Mouse (Mus musculus) adrenal gland, postnatal 10 days (tissue): ENCODE measurements around the gene Ston2. TPM values are rescaled to one million over a fixed set of nuclear protein-coding genes. Genes with fewer than 3 reads are reported as not detected.
A peak's percentile ranks its signal among the peaks of the same experiment; 100 is the strongest.

Experiments
- DNase-seq: peaks from one replicate; pipeline ENCODE4 v3.0.0; 2021; ENCODE audit warnings: mixed read lengths
- total RNA-seq, 2 experiments: library from RNA; stranded (reverse); gene quantifications; 2 replicates each; pipeline ENCODE4 v1.2.3; 2021

The Ston2 gene
- total RNA-seq, 2 experiments from 2014 or later, result 10.0 to 12.9 TPM

DNA sequence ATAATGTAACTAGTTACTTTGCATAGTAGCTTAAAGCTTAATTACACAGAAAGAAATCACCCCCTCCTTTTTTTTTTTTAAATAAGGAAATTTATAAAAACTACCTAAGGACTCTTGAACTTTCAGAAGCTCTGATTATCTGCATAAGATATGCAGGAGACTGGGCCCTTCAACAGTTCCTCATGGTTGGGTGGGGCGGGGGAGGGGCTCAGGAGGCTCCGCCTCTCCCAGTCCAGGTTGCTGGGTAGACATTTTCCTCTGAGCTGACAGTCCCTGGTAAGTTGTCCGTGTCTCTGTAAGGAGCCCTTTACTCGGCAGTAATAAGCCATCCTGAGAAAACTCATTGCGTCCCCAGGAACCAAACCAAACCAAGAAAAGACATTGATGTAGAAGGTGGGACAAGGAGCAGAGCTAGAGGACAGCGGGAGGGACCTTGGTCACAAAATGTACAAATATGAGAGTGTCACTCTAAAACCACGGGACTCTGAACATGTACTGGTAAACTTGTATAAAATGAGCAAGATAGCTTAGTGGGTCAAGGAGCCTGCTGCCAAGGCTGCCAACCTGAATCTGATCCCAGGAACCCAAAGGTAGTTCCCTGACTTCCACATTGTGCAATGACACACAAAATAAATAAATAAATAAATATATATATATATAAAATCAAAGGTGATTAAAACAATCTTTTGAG lies 88.6 kb downstream of the Ston2 start:
- DNase-seq, result no peak

DNA sequence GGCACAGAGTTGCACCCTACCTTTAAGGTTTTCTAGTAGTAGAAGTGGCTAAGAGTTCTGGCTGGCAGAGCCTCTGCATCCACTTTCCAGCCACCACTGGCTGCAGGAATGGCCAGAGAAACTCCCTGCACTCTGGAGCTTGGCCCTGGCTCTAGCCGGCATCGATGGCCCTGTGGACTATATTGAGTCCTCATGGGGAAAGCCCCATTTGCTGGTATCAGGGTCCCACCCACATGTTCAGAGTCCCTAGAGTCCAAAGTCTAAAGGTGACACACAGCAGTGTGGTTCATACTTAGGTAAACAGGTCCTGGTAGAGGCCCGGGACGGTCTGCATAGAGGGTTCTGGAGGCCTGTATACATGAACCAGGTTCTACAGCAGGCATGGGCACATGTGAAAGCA lies 92.0 kb downstream of the Ston2 start:
- DNase-seq, result peak; percentile 15

DNA sequence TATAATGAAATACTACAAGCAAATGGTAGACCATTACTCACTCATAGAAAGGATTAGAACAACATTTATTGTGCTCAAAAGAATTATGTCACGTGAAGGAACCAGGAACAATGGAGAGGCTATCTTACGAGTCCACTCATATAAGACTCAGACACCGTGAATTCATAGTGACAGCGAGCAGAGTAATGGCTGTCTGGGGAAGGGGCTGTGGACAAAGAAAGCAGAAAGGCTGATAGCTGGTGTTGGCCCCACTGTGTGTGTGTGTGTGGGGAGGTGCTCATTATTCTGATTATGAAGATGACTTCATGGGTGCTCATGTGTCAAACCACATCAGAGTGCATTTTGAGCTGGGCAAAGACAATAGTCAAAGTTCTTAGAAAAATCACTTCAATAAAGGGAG lies 92.4 kb downstream of the Ston2 start:
- DNase-seq, result no peak

DNA sequence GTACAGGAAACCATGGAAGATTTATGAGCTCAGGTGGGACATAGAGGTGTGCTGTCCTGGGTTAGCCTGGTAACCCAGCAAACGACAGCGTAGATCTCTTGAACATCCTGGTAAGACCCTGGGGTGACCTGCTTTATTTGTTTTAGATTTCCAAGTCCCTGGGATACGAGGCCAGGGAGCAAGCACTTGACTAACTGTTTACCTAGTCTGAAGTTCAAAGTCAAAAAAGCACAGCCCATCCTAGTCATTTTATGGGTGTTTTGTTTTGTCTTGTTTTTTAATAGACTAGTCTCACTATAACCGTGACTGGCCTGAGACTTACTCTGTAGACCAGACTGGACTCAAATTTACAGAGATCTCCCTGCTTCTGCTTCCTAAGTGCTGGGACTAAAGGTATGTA lies 93.4 kb downstream of the Ston2 start:
- DNase-seq, result no peak

DNA sequence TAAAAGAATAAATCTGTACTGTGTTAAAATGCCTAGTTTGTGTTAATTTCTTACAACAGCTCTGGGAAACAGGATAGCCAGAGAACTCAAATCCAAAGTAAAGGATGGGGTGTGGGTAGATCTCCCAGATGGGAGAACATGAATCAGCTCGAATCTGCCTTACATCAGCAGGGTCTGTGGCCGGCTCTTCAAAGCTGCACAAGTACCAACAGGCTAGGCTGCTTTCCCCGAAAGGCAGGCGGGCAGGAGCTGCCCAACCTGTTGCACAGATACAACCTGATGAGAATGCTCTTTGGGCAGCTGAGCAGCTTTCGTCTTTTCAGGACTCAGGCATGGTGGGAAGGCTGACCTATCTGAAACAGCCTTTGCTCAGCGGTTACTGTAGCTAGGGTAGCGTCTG lies 94.6 kb downstream of the Ston2 start:
- no peak for DNase-seq

DNA sequence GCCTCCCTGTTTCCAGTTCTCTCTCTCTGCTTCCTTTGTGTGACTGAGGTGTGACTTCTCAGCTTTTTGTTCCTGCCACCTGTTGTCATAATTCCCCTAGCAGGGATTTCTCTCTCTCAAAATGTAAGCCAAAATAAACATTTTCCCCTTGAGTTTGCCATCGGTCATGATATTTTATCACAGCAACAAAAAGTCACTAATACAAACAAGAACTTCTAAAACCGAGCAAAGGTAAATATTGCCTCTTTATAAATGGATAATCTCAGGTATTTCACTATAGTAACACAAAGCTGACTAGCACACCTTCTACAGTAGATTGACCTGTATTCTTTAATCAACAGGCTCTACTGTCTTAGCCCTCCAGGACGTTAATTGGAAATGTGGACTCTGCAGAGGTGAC lies 95.2 kb downstream of the Ston2 start:
- DNase-seq, result no peak

DNA sequence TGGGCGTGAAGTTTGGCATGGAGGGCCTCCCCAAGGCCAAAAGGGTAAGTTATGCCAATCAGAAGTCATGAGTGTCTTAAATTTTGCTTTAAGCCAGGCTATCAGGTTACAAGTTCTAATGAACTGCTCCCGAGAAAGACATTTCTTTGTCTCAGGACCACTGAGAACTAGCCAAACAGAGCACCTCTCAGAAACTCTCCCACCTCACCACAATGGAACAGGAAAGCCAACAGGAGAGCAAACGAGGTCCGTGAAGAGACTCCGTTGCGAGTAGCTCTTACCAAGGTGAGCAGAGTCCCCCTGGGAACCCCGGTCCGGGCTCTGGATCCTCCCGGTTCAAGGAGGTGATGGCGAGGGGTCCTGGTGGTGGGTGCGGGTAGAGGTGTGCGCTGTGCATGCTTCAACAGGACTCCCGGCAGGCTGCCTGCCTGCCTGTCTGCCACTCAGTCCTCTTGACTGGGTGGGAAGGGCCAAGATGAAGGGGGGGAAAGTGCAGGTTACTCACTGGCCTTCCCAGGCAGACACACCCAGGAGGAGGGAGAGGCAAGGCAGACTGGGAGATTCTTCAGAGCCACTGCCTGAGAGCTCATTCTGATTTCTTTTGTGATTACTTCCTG lies 102.4 kb downstream of the Ston2 start:
- DNase-seq, result no peak

DNA sequence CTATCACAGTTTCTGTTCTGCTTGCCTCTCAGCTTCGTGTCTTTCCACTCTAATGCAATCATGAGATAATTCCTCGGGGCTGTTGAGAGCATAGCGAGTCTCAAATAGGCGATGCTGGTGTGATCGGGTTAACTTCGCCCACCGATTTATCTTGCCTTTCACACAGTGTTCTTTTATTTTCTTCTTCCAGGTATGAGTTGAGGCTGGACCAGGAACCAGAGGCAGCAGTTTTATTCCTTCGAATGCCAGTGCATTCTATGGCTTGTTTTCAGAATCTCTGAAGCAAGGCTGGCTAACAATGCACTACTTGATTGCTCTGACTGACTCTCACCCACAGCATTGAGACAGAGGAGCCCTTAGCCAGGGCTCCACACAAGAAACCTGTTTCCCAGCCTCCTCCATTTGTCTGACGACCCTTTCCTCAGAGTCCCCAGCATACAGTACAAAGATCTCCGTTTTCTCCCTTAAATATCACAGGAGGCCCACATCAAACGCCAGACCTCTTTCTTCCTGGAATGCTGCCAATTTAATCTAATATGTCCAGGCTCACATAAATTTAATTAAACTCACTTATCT lies 103.3 kb downstream of the Ston2 start:
- no peak for DNase-seq

DNA sequence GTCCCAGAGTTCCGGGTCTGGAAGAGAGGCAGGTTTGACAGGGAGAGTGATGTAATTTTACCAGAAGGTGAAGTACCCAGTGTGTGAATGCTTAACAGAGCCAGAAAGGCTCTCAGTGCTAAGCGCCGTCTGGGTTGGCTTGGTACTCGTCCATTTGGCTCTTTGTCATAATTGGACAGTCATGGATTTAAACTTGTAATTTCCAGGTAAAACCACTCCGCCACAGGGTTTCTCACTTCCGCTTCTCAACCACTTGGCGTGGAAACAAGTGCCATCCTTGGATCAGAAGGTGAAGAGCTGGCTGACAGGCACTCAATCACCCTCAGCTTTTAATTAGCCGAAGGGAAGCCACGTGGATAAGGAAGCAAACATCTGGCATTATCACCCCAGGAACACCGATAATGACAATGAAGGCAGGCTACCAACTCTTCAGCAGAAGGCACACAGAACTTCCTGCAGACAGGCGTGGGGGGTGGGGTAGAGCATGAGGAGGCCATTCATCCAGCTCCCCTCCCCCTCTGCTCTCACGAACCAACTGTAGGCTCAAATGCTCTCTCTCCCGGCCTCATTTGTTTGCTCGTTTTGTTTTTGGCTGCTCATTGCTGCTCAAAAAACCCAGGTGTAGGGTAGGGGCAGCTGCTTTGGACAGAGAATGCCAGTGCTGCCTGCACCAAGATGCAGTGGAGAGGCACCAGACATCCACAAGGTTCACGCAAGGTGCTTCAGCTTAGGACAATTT lies 103.9 kb downstream of the Ston2 start:
- no peak for DNase-seq

DNA sequence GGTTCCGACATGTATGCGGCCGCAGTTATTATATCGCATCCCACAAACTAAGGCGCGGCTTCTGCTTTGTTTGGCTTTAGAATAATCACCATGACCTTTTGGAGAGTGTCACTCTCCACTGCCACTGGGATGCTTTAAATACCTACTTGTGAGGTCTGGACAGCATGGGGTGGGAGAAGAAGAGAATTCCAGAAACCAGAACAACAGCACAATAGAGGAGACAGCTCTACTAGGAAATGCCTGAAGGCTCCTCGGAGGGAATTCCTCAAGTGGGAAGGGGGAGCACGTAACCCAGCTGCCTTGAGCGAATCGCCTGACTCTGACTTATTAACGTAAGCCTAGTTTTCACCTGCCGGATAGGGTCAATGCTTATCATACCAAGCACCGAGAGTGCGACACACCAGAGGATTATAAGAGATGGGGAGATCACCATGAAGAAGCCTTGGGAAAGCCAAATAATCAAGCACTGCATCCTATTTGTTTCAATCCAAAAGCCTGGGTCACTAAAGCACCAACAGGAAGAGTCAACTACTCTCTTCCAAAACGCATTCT lies 104.6 kb downstream of the Ston2 start:
- DNase-seq, result no peak

DNA sequence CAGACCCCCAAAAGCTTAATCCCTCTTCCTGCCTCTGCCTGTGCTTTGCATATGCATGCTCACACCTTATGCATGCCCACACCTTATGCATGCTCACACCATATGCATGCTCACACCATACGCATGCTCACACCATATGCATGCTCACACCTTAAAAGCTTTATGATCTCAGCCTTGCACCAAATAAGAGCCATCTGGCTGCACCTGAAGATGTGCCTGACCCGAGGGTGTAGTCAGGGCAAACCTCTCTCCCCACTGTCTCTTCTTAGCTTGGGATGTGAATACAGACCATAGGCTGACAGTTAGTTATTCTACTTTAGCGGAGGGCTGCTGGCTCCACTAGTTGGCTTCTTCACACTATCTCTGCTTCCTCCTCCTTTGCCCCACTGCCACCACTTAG lies 105.1 kb downstream of the Ston2 start:
- DNase-seq, result no peak

DNA sequence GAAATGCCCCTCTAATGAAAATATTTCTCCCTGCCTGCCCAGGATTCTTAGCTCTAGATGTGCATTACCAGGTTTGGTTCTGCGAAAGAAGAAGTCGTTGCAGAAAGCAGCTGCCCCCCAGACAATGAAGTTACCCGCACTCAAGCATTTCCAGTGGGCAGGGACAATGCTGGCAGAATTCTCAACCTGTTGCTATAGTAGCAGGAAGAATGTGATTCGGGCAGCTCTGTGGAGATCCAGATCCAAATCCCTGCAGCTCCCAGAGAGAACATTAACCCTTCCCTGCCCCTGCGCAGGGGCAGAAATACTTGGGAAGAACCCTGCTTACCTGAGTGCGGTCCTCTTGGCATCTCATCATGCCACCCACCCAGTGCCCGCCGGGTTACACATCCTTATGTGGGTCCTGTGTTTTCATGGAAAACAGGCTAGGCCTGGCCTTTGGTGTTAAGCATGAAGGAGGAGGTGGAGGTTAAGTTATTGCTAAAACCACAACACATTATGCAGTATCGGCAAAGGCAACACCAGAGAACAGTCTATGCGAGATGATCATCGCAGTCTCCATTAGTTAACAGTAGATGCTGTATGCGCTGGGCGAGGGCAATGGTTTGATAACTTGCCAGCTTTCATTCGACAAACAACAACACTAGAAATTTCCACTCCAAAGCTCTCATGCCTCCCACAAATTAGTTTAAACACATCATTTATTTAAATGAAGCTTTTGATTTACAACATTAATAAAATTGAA lies 108.7 kb downstream of the Ston2 start:
- DNase-seq, result peak; percentile 14

DNA sequence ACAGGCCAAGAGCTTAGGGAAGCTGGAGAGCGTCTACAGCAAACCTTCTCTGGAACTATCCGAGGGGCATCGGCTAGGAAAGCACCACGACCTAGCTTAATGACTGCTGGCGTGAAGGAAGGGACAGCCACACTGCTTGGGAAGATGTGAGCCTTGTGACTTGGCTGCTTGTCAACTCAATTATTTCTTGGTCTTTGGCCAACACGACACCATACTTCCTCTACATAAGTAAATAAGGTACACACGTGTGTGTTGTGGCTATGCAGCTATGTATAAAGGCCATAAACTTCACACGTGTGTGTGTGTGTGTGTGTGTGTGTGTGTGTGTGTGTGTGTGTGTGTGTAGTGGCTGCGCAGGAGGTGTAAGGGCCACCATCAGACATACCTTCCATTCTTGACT lies 112.2 kb downstream of the Ston2 start:
- peak; percentile 17 for DNase-seq

DNA sequence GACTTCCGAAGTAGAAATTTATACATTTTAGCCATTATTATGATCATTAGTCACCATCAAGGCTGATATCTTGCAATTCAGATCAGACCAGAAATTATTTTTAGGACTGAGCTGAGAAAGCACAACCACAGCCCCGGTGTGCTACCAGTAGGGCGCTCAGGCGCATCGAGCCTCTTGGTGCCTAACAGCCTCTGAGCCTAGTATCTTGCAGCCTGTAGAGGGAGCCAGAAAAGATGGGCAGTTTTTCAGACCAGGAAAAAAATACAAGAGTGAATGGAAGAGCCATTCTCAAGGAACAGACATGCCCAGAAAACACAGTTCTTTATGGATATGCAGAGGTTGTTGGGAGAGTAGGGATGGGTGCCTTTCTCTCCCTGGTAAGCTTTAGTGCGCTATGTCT lies 115.0 kb downstream of the Ston2 start:
- DNase-seq, result no peak

DNA sequence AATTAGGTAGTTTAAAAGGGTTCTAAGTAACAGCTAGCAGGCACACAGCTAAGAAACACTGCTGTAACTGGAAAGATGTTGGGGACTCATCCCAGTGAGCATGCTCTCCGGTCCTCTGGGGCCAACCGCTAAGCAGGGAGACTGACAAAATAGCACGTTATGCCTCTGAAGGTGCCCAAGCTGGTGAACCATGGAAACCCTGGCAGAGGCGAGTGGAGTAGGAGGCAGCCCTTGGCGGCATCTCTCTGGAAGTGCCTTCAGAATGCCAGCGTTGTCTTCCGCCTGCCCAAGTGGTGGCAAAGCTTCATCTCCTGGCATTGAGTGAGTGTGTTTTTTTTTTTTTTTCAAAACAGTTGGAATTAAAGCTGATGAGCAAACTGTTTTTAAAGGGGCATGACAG lies 115.7 kb downstream of the Ston2 start:
- DNase-seq, result no peak

DNA sequence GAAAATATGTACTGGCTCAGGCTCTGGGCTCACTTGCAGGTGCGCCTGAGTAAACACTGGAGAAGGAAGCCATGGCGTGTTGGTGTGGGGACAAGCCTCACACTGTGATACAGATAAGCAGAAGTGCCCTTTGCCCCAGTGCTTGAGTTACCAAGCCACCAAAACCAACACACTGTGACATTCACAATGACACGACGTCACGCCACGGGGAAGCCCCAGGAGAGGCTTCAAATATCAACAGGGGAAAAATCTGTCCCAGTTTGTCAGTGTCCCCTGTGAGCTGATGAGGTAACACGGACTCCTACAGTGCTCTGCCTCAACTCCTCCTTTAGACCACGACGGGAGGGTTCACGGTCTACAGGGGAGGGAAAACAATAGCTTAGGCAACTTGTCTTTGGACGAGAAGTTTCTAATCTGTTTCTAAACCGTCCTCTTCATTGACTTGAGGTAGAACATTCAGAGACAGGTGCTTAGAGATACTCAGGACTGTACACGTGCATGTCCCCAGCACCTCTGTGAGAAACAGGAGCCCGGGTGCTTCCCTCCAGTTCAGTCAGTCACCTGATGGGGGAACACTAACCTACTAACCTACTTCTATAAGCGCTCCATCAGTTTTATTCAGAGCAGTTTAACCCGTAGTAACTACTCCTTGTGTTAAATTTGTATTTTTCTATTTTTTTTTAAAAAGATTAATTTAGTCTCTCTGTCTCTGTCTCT lies 119.5 kb downstream of the Ston2 start:
- DNase-seq, result peak; percentile 15

DNA sequence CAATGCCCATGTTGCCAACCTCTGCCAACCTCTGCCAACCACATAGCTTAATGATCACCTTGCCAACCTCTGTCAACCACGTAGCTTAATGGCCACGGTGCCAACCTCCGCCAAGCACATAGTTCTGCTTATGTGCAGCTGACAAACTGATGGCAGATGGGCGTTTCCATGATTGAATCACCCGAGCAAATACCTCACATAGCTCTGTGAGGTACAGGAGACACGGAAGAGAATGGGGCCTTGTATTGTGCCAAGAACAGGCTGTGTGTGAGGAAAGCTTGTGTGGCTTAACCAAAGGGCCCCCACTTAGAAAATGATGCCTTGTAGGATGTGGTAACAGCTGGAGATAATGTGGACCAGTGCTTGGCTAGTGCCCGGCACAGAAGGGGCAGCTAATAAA lies 120.4 kb downstream of the Ston2 start:
- DNase-seq, result no peak

DNA sequence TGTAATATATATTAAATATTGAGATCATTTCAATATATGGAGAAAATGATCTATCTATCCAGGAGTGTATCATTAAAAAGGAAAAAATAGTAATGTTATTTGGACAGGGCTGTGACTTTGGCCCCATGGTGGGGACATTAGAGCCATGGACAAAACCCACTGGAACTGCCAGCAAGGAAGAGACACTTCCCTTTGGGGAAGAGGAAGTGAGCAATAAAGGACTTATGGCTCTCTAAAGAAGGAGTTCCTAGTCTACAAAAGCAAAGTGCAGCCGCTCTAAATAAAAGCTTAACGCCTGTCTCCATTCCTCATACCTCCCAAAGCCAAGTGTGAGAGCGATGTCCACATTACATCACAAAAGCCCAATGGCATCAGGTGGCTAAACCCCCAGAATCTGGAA lies 121.6 kb downstream of the Ston2 start:
- DNase-seq, result no peak

DNA sequence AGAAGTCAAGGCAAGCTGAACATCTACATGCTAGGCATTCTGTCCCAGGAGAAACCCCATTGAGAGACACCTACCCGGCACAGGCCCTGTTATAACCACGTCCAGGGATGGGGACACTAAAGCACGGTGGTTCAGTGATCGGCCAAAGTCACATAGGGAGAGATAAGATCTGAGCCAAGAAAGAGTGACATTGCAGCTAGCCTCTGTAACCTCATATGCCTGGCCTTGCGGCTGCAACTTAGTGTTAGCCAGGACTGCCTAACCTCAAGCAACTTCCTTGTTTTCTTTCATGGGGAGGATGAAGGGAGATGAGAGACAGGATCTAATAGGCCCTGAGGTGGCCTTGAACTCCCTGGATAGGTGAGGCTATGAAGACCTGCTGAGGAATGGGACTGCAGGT lies 122.8 kb downstream of the Ston2 start:
- no peak for DNase-seq

DNA sequence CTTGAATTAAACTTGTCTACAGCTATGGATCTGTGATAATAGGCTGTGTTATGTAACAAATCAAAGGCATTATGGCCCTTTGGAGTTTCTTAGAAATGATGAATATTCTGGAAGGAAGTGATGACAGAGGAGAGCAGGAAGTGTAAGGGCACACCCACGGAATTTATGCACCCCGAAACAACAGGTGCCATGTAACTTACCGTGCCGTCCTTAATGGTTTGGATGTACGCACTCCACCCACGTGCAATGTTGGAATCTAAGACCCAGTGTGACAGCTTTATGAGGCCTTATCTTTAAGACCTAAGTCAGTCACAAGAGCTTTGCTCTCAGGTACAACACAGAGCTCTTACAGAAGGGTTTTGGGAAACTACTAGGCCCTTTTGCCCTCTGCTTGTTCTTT lies 124.9 kb downstream of the Ston2 start:
- no peak for DNase-seq

DNA sequence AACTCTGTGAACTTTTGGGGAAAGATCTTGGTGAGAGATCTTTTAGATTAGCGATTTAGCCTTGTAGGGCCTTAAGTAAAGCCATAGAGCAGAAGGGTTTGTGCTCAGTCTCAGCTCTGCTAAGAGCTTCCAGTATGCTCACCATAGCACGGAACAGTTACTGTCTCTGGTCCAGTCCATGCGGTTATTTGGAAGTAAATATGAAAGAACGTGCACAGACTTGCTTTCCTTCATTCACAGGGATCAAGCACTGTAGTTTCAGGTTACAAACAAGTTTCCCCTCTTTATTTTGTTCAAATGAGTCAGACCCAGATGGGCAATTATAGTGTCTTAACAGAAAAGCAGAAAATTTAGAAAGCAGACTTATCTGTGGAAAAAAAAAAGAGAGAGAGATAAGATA lies 125.3 kb downstream of the Ston2 start:
- DNase-seq, result no peak
